In the genomic region with DNA sequence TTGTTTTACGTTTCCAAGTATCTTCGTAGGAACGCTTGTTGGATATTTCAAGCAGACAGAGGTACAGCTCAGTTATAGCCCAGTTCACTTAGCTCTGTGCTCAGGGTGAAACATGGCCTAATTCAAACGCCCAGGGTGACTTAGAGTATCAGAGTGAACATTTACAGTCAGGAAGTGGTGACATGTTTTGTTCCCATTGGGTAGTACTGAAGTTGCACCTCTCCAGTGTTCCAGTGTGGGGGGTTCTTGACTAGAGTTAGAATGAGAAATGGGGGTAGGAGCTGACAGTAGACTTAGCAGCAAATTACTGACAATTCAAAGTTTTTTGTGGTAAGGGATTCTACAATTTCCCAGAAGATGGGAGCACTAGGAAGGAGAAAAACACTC, we compare ENCODE assay signal across 14 mouse cellular contexts.
A peak's percentile ranks its signal among the peaks of the same experiment; 100 is the strongest.
DNase-seq lines count a peak whose midpoint lies in the region; ATAC-seq and TF ChIP-seq lines count a peak whose summit lies in the region.
"Had no signal": no experiment of that assay in that cellular context is flagged by ENCODE, and none has a peak within 500 bp of the region (broad histone marks: within the 10 kb centered on the region; RNA-seq: fewer than 3 reads in every experiment).

No protein-coding gene starts in this region.

- peaks cover 36% of the 10 kb centered on the region for H3K4me1 ChIP-seq in forebrain, embryonic 14.5 days (ENCODE audit: control insufficient read depth, insufficient read depth, low read length)
- H3K4me1 ChIP-seq in hindbrain, postnatal 0 days (ENCODE audit: insufficient read depth, low read length) = peaks cover 7% of the 10 kb centered on the region
- peaks cover 14% of the 10 kb centered on the region for H3K4me1 ChIP-seq in neural tube, embryonic 12.5 days
- H3K4me1 ChIP-seq in kidney, embryonic 14.5 days (ENCODE audit: control insufficient read depth, insufficient read depth, low read length) = peaks cover 8% of the 10 kb centered on the region; the same call in 1 of the 2 replicates
- H3K4me1 ChIP-seq: liver, embryonic 13.5 days had no signal

- no peak for TF ChIP-seq CTCF in brain, embryonic 14.5 days (IDR thresholded peaks at IDR 0.05; ENCODE audit: borderline replicate concordance, extremely low read depth, insufficient read depth, insufficient read length)
- no peak for TF ChIP-seq CTCF in hindbrain, postnatal 0 days (IDR thresholded peaks at IDR 0.05; ENCODE audit: low read depth)

- no peak for ATAC-seq in forebrain, embryonic 14.5 days
- no peak for ATAC-seq in hindbrain, postnatal 0 days
- no peak for ATAC-seq in neural tube, embryonic 12.5 days (ENCODE audit: low FRiP score, low read depth)
- ATAC-seq in kidney, embryonic 14.5 days (ENCODE audit: low FRiP score, low TSS enrichment) = no peak
- ATAC-seq: intestine, embryonic 15.5 days had no signal

- 48% methylated on average over 4 of the region's 4 CpGs for WGBS in forebrain, embryonic 14.5 days
- WGBS in hindbrain, postnatal 0 days = 46% methylated on average over 4 of the region's 4 CpGs
- WGBS in neural tube, embryonic 12.5 days = 22% methylated on average over 4 of the region's 4 CpGs
- 21% methylated on average over 4 of the region's 4 CpGs for WGBS in kidney, embryonic 14.5 days

- peak overlapping the region; percentile 98 for H3K4me2 ChIP-seq in forebrain, embryonic 14.5 days (ENCODE audit: low read length)
- peak overlapping the region; percentile 92 for H3K4me2 ChIP-seq in hindbrain, postnatal 0 days (ENCODE audit: low read depth, low read length)
- peak overlapping the region; percentile 98 for H3K4me2 ChIP-seq in neural tube, embryonic 12.5 days (replicated peaks)
- no peak overlapping the region for H3K4me2 ChIP-seq in kidney, embryonic 14.5 days (replicated peaks; ENCODE audit: low read depth, low read length)
- H3K4me2 ChIP-seq: intestine, embryonic 15.5 days; liver, embryonic 13.5 days had no signal

- peak overlapping the region; percentile 99 for H3K27ac ChIP-seq in forebrain, embryonic 14.5 days (ENCODE audit: low read depth, low read length)
- H3K27ac ChIP-seq in hindbrain, postnatal 0 days = peak overlapping the region; percentile 98
- H3K27ac ChIP-seq in neural tube, embryonic 12.5 days = peak overlapping the region; percentile 100
- H3K27ac ChIP-seq in kidney, embryonic 14.5 days (ENCODE audit: low read depth, low read length) = no peak overlapping the region
- H3K27ac ChIP-seq: intestine, embryonic 15.5 days; liver, embryonic 13.5 days had no signal

- H3K9ac ChIP-seq in forebrain, embryonic 14.5 days (ENCODE audit: low read length) = peak overlapping the region; percentile 99
- peak overlapping the region; percentile 92 for H3K9ac ChIP-seq in hindbrain, postnatal 0 days (replicated peaks; ENCODE audit: low read length)
- H3K9ac ChIP-seq in neural tube, embryonic 12.5 days = peak overlapping the region; percentile 98
- no peak overlapping the region for H3K9ac ChIP-seq in kidney, embryonic 14.5 days (ENCODE audit: low read depth, low read length)
- H3K9ac ChIP-seq: intestine, embryonic 15.5 days; liver, embryonic 13.5 days had no signal

- no peak for TF ChIP-seq POLR2A in brain, embryonic 14.5 days (IDR thresholded peaks at IDR 0.05; ENCODE audit: borderline replicate concordance, extremely low read depth, insufficient read depth, insufficient read length, poor library complexity, severe bottlenecking)

- H3K9me3 ChIP-seq in forebrain, embryonic 14.5 days (replicated peaks; ENCODE audit: control insufficient read depth, low read length) = no peaks in the 10 kb centered on the region
- H3K9me3 ChIP-seq in hindbrain, postnatal 0 days (ENCODE audit: low read length) = no peaks in the 10 kb centered on the region
- no peaks in the 10 kb centered on the region for H3K9me3 ChIP-seq in neural tube, embryonic 12.5 days
- no peaks in the 10 kb centered on the region for H3K9me3 ChIP-seq in kidney, embryonic 14.5 days (ENCODE audit: control insufficient read depth, low read length)
- H3K9me3 ChIP-seq: intestine, embryonic 15.5 days; liver, embryonic 13.5 days had no signal

- H3K27me3 ChIP-seq in forebrain, embryonic 14.5 days (replicated peaks; ENCODE audit: control insufficient read depth, insufficient read depth, low read length) = no peaks in the 10 kb centered on the region
- no peaks in the 10 kb centered on the region for H3K27me3 ChIP-seq in hindbrain, postnatal 0 days (ENCODE audit: insufficient read depth, low read length)
- H3K27me3 ChIP-seq in neural tube, embryonic 12.5 days (replicated peaks) = 0 out of 2 replicates have a peak, but pooled peaks cover 4% of the 10 kb centered on the region
- H3K27me3 ChIP-seq in kidney, embryonic 14.5 days (ENCODE audit: control insufficient read depth, insufficient read depth, low read length) = peaks cover 81% of the 10 kb centered on the region

- H3K36me3 ChIP-seq in forebrain, embryonic 14.5 days (ENCODE audit: control insufficient read depth, insufficient read depth, low read length) = no peaks in the 10 kb centered on the region
- H3K36me3 ChIP-seq in hindbrain, postnatal 0 days (ENCODE audit: insufficient read depth, low read length) = no peaks in the 10 kb centered on the region
- H3K36me3 ChIP-seq in neural tube, embryonic 12.5 days = no peaks in the 10 kb centered on the region
- H3K36me3 ChIP-seq in kidney, embryonic 14.5 days (ENCODE audit: control insufficient read depth, insufficient read depth, low read length) = no peaks in the 10 kb centered on the region
- H3K36me3 ChIP-seq: G1E; intestine, embryonic 15.5 days; liver, embryonic 13.5 days had no signal

- peak; percentile 55 for DNase-seq in brain, embryonic 14.5 days (ENCODE audit: low read depth)
- DNase-seq in forebrain, embryonic 14.5 days (ENCODE audit: low spot score) = no peak
- no peak for DNase-seq in hindbrain, postnatal 0 days (ENCODE audit: low spot score)
- no peak for DNase-seq in adrenal gland, adult (ENCODE audit: inconsistent age in 2 of 2, low spot score in 1 of 2)
- no peak for DNase-seq in spleen, adult 12 weeks (ENCODE audit: low spot score)
- DNase-seq: adrenal gland, postnatal 36 days; gastrocnemius, postnatal 25 days; left cerebral cortex, postnatal 4 days; liver, embryonic 13.5 days; lung, postnatal 10 days had no signal

- H3K4me3 ChIP-seq in forebrain, embryonic 14.5 days (ENCODE audit: low read depth, low read length) = peak overlapping the region; percentile 71
- peak overlapping the region; percentile 64; the same call in 1 of the 2 replicates for H3K4me3 ChIP-seq in hindbrain, postnatal 0 days (ENCODE audit: low read length)
- peak overlapping the region; percentile 28 for H3K4me3 ChIP-seq in neural tube, embryonic 12.5 days
- H3K4me3 ChIP-seq in kidney, embryonic 14.5 days (ENCODE audit: low read length) = no peak overlapping the region
- H3K4me3 ChIP-seq: intestine, embryonic 15.5 days; liver, embryonic 13.5 days had no signal
